Mouse (Mus musculus): ENCODE data around the gene Mill2. TPM values are rescaled to one million over a fixed set of nuclear protein-coding genes. Genes with fewer than 3 reads are reported as not detected.
"Not testable (repeated sequence)": the region's sequence is repeated elsewhere in the genome, so short reads cannot be mapped to it uniquely, and the experiment has no call there.

Mill2 gene
- polyA plus RNA-seq, 1 experiment from 2014 or later, result not detected

GRCm38 (mm10) chr7:18868491-18868890 is 28.7 kb downstream of the Mill2 start:
- Histone ChIP-seq H3K27ac (ENCODE audit: low read depth, low read length) (no peak overlapping the region), H3K4me2 (no peak overlapping the region), H3K4me3 (ENCODE audit: low read depth, low read length) (no peak overlapping the region), H3K4me1 (ENCODE audit: control insufficient read depth, insufficient read depth, low read length) (peaks cover 3% of the 10 kb centered on the region; the same call in 1 of the 2 replicates), H3K9ac (ENCODE audit: low read depth, low read length) (no peak overlapping the region), H3K9me3 (replicated peaks; ENCODE audit: control insufficient read depth, low read length) (peaks cover 3% of the 10 kb centered on the region; the same call in 1 of the 2 replicates), H3K36me3 (ENCODE audit: control insufficient read depth, insufficient read depth, low read length) (no peaks in the 10 kb centered on the region), H3K27me3 (ENCODE audit: control insufficient read depth, insufficient read depth, low read length) (no peaks in the 10 kb centered on the region)
- no peak for ATAC-seq (replicated peaks; ENCODE audit: insufficient number of reproducible peaks, low FRiP score, low TSS enrichment)
- WGBS (ENCODE audit: insufficient replicate concordance), result 77% methylated on average over 2 of the region's 2 CpGs

GRCm38 (mm10) chr7:18871031-18871430 is 31.3 kb downstream of the Mill2 start, which contains the start of gene Pglyrp1:
Gene Pglyrp1, plus strand, starts transcription at chr7:18871331.
- not testable (repeated sequence) for ATAC-seq (replicated peaks; ENCODE audit: insufficient number of reproducible peaks, low FRiP score, low TSS enrichment); H3K9ac ChIP-seq (ENCODE audit: low read depth, low read length); H3K27me3 ChIP-seq (ENCODE audit: control insufficient read depth, insufficient read depth, low read length); H3K27ac ChIP-seq (ENCODE audit: low read depth, low read length); H3K9me3 ChIP-seq (replicated peaks; ENCODE audit: control insufficient read depth, low read length); H3K4me3 ChIP-seq (ENCODE audit: low read depth, low read length); H3K36me3 ChIP-seq (ENCODE audit: control insufficient read depth, insufficient read depth, low read length); H3K4me1 ChIP-seq (ENCODE audit: control insufficient read depth, insufficient read depth, low read length); H3K4me2 ChIP-seq
- no CpG with 5 or more reads among the region's 8 CpGs for WGBS (ENCODE audit: insufficient replicate concordance)

GRCm38 (mm10) chr7:18872014-18872802 is 32.4 kb downstream of the Mill2 start:
- peaks cover 3% of the 10 kb centered on the region; the same call in 1 of the 2 replicates for H3K4me1 ChIP-seq (ENCODE audit: control insufficient read depth, insufficient read depth, low read length)
- H3K9me3 ChIP-seq (replicated peaks; ENCODE audit: control insufficient read depth, low read length), result 0 out of 2 replicates have a peak, but pooled peaks cover 3% of the 10 kb centered on the region
- H3K27ac ChIP-seq (ENCODE audit: low read depth, low read length), result no peak overlapping the region
- no peaks in the 10 kb centered on the region for H3K36me3 ChIP-seq (ENCODE audit: control insufficient read depth, insufficient read depth, low read length)
- peak overlapping the region; percentile 81 for H3K4me2 ChIP-seq
- no peak for ATAC-seq (replicated peaks; ENCODE audit: insufficient number of reproducible peaks, low FRiP score, low TSS enrichment)
- H3K4me3 ChIP-seq (ENCODE audit: low read depth, low read length), result peak overlapping the region; percentile 38
- 0 out of 2 replicates have a peak overlapping the region, but pooled peaks have one; percentile 28 for H3K9ac ChIP-seq (ENCODE audit: low read depth, low read length)
- 35% methylated on average over 13 of the region's 14 CpGs for WGBS (ENCODE audit: insufficient replicate concordance)
- no peaks in the 10 kb centered on the region for H3K27me3 ChIP-seq (ENCODE audit: control insufficient read depth, insufficient read depth, low read length)

DNA sequence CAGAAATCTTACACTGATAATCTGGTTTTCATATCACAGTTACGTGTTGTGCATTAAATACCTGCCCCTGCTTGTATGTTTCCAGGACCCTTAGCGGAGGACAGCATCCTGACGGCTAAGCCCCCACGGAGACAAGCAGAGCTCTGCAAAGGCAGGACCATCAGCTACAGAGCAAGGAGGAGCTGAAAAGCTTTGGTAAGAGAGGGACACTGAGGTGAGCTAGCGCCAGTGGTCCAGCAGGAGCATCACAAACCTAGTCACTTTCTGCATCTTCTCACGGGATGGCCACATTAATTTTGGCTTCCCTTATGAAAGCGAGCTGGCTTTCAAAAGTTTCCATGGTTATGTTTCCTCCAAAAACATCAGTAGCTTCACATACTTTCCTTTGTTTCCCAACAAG is 33.0 kb downstream of the Mill2 start:
- peak overlapping the region; percentile 81 for H3K4me2 ChIP-seq
- H3K27me3 ChIP-seq (ENCODE audit: control insufficient read depth, insufficient read depth, low read length), result no peaks in the 10 kb centered on the region
- WGBS (ENCODE audit: insufficient replicate concordance), result 7% methylated on average over 7 of the region's 7 CpGs
- peak overlapping the region; percentile 28; the same call in 1 of the 2 replicates for H3K9ac ChIP-seq (ENCODE audit: low read depth, low read length)
- H3K27ac ChIP-seq (ENCODE audit: low read depth, low read length), result no peak overlapping the region
- H3K9me3 ChIP-seq (replicated peaks; ENCODE audit: control insufficient read depth, low read length), result 0 out of 2 replicates have a peak, but pooled peaks cover 3% of the 10 kb centered on the region
- ATAC-seq (replicated peaks; ENCODE audit: insufficient number of reproducible peaks, low FRiP score, low TSS enrichment), result no peak
- H3K4me1 ChIP-seq (ENCODE audit: control insufficient read depth, insufficient read depth, low read length), result peaks cover 3% of the 10 kb centered on the region; the same call in 1 of the 2 replicates
- no peaks in the 10 kb centered on the region for H3K36me3 ChIP-seq (ENCODE audit: control insufficient read depth, insufficient read depth, low read length)
- peak overlapping the region; percentile 38 for H3K4me3 ChIP-seq (ENCODE audit: low read depth, low read length)

GRCm38 (mm10) chr7:18873253-18873652 is 33.5 kb downstream of the Mill2 start:
- Histone ChIP-seq H3K9me3 (replicated peaks; ENCODE audit: control insufficient read depth, low read length) (0 out of 2 replicates have a peak, but pooled peaks cover 3% of the 10 kb centered on the region), H3K4me1 (ENCODE audit: control insufficient read depth, insufficient read depth, low read length) (peaks cover 3% of the 10 kb centered on the region; the same call in 1 of the 2 replicates), H3K9ac (ENCODE audit: low read depth, low read length) (peak overlapping the region; percentile 28; the same call in 1 of the 2 replicates), H3K27me3 (ENCODE audit: control insufficient read depth, insufficient read depth, low read length) (no peaks in the 10 kb centered on the region), H3K4me3 (ENCODE audit: low read depth, low read length) (peak overlapping the region; percentile 38), H3K4me2 (peak overlapping the region; percentile 81), H3K27ac (ENCODE audit: low read depth, low read length) (no peak overlapping the region), H3K36me3 (ENCODE audit: control insufficient read depth, insufficient read depth, low read length) (no peaks in the 10 kb centered on the region)
- ATAC-seq (replicated peaks; ENCODE audit: insufficient number of reproducible peaks, low FRiP score, low TSS enrichment), result peak; percentile 68
- under 1% methylated on average over 10 of the region's 10 CpGs for WGBS (ENCODE audit: insufficient replicate concordance)

DNA sequence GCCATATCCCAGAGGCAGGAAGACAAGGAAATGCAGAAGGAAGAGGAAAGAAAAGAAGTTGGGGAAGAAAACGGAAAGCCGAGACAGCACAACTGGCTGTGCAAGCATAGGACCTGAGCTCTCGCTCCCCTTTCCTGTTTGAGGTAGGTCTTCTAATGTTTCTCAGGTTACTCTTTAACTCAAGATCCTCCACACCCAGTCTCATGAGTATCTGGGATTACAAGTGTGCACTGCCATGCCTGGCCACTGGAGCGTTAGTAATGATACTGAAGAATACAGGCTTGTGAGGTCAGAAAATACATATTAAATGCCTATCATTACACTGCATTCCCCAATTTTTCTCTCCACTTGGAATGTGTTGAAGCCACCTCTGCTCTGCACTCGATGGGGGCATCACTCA is 35.6 kb downstream of the Mill2 start:
- no peak overlapping the region for H3K4me2 ChIP-seq
- H3K27me3 ChIP-seq (ENCODE audit: control insufficient read depth, insufficient read depth, low read length), result no peaks in the 10 kb centered on the region
- no peaks in the 10 kb centered on the region for H3K9me3 ChIP-seq (replicated peaks; ENCODE audit: control insufficient read depth, low read length)
- H3K27ac ChIP-seq (ENCODE audit: low read depth, low read length), result no peak overlapping the region
- no peak overlapping the region for H3K4me3 ChIP-seq (ENCODE audit: low read depth, low read length)
- H3K9ac ChIP-seq (ENCODE audit: low read depth, low read length), result no peak overlapping the region
- no peaks in the 10 kb centered on the region for H3K36me3 ChIP-seq (ENCODE audit: control insufficient read depth, insufficient read depth, low read length)
- 87% methylated on average over 5 of the region's 5 CpGs for WGBS (ENCODE audit: insufficient replicate concordance)
- ATAC-seq (replicated peaks; ENCODE audit: insufficient number of reproducible peaks, low FRiP score, low TSS enrichment), result no peak
- peaks cover 3% of the 10 kb centered on the region; the same call in 1 of the 2 replicates for H3K4me1 ChIP-seq (ENCODE audit: control insufficient read depth, insufficient read depth, low read length)

DNA sequence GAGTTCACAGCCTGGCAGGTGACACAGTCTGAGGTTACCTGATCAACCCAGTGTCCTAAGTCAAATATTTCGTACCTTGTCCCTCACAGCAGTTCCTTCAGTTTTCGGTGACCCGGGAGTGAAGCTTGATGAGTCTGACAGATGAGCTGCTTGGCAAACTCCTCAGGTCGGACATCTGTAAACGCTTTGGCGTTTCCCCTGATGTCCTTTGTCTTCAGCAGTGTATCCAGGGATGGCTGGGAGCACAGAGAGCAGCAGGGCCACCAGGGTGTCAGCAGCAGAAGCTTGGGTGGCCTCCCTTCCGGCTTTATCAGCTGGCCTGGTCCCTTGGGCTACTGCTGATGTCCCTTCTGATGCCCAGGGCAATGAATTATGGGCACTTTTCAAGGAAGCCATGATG is 38.9 kb downstream of the Mill2 start:
- Histone ChIP-seq H3K4me3 (ENCODE audit: low read depth, low read length) (no peak overlapping the region), H3K27ac (ENCODE audit: low read depth, low read length) (no peak overlapping the region), H3K4me2 (no peak overlapping the region), H3K36me3 (ENCODE audit: control insufficient read depth, insufficient read depth, low read length) (no peaks in the 10 kb centered on the region), H3K9me3 (replicated peaks; ENCODE audit: control insufficient read depth, low read length) (no peaks in the 10 kb centered on the region), H3K4me1 (ENCODE audit: control insufficient read depth, insufficient read depth, low read length) (no peaks in the 10 kb centered on the region), H3K9ac (ENCODE audit: low read depth, low read length) (no peak overlapping the region), H3K27me3 (ENCODE audit: control insufficient read depth, insufficient read depth, low read length) (no peaks in the 10 kb centered on the region)
- ATAC-seq (replicated peaks; ENCODE audit: insufficient number of reproducible peaks, low FRiP score, low TSS enrichment), result no peak
- WGBS (ENCODE audit: insufficient replicate concordance), result 63% methylated on average over 7 of the region's 7 CpGs

GRCm38 (mm10) chr7:18883991-18884744 is 44.4 kb downstream of the Mill2 start:
- no peak overlapping the region for H3K27ac ChIP-seq (ENCODE audit: low read depth, low read length)
- H3K27me3 ChIP-seq (ENCODE audit: control insufficient read depth, insufficient read depth, low read length), result no peaks in the 10 kb centered on the region
- H3K4me2 ChIP-seq, result no peak overlapping the region
- H3K4me3 ChIP-seq (ENCODE audit: low read depth, low read length), result no peak overlapping the region
- no peaks in the 10 kb centered on the region for H3K36me3 ChIP-seq (ENCODE audit: control insufficient read depth, insufficient read depth, low read length)
- ATAC-seq (replicated peaks; ENCODE audit: insufficient number of reproducible peaks, low FRiP score, low TSS enrichment), result peak; percentile 23; the same call in 1 of the 2 replicates
- H3K4me1 ChIP-seq (ENCODE audit: control insufficient read depth, insufficient read depth, low read length), result no peaks in the 10 kb centered on the region
- no peaks in the 10 kb centered on the region for H3K9me3 ChIP-seq (replicated peaks; ENCODE audit: control insufficient read depth, low read length)
- H3K9ac ChIP-seq (ENCODE audit: low read depth, low read length), result no peak overlapping the region
- WGBS (ENCODE audit: insufficient replicate concordance), result 36% methylated on average over 9 of the region's 9 CpGs

Measured in heart, embryonic 11.5 days (tissue).